Mouse (Mus musculus): ENCODE measurements around the gene Haspin.

Haspin gene

DNA sequence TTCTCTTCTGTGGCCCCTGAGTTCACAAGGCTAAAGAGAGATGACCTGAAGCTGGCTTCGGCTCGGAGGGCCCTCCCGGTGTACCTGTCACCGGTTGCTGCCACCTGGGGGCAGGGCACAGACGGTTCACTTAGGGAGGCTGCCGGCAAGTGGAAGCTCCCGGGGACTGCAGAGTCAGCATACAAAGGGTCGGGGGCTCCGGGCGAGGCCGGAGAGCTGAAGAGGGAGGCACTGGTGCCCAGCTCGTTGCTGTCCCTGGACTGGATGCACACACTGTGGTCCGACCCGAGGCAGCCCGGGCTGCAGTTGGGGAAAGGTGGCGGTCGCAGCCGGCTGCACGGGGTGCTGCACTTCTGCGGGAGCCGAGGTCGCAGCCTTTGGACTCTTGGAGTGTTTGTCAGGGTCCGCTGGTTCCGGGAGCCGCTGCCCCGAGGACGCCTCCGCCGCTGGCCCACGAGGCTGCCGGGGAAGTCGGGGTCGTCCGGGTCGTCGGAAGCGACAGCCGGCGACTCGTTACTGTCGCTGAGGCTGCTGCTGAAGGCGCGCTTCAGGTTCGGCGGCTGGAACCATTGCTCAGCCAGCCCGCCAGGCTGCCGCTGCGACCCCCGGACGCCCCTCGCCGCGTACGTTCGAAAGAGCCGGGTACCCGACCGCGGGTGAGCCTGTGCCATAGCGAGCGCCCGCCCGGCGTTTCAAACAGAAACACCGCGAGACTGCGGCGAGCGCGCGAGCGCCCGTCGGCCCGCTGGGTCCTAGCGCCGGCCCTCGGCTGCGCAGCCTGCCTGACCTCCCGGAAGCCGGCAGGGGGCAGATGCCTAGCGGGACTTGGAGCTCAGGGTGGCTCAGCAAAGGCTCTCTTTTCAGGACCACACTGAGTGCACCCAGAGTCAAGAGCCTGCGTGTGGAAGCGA, at the start of gene Haspin:
Haspin (minus strand) TSS at position 704 of the 911 bp plus-strand sequence.
- CTCF ChIA-PET: no interaction called here

- CTCF ChIA-PET: no interaction called here
These were observed 49.1 kb upstream of the Haspin start for GRCm38 (mm10) chr11:73187231-73187630.

- CTCF ChIA-PET: interaction anchor here (1.9 kb wide), 1 partner anchor 13 kb away, joined by 5 read pairs; the partner anchor contains the start of genes Ctns and Shpk
These were observed 48.0 kb upstream of the Haspin start for GRCm38 (mm10) chr11:73185872-73186615.

- CTCF ChIA-PET: no interaction called here
These were observed 39.8 kb upstream of the Haspin start for GRCm38 (mm10) chr11:73177895-73178294.

DNA sequence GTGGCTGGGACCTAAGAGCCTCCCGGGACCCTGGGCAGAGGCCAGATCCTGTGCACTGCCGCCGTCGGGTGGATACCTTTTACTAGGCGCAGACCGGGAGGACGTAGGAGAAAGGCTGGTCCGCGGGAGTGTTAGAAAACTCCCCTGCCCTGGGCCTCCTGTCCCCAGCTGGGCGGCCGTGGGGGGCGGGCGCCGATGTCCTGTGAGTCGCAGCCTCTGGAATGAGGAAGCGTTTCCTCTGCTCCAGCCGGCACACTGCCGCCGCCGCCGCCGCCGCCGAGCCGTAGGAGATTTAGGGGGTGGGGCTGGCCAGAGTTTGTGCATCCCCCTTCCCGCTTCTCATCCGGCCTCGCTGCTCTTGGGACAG, 39.4 kb upstream of the Haspin start:
- CTCF ChIA-PET: no interaction called here

- CTCF ChIA-PET: no interaction called here
These were observed 38.8 kb upstream of the Haspin start, which contains the start of the genes Emc6 and Tax1bp3 for GRCm38 (mm10) chr11:73176608-73177508. TSS of gene Emc6 (minus strand) at chr11:73177037. TSS of gene Tax1bp3 (plus strand) at chr11:73177083.

DNA sequence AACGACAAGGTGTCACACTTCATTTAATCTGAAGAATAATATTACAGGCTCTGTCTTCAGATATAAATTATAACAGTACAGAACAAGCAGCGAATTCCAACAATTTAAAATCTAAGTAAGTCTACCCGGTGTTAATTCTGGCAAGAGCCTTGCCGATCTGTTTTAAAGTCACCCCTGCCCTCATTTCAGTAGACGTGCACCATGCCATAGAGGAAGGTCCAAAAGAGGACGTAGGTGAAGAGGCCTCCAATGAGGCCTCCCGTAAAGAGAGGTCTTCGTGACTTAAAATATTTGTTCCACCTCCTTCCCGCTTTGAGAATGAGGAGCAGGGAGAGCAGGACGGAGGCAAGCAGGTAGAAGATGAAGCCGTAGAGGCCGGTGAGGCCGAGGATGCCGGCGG, 38.1 kb upstream of the Haspin start:
- CTCF ChIA-PET: no interaction called here

- CTCF ChIA-PET: no interaction called here
These were observed 37.5 kb upstream of the Haspin start for GRCm38 (mm10) chr11:73175612-73176011.

DNA sequence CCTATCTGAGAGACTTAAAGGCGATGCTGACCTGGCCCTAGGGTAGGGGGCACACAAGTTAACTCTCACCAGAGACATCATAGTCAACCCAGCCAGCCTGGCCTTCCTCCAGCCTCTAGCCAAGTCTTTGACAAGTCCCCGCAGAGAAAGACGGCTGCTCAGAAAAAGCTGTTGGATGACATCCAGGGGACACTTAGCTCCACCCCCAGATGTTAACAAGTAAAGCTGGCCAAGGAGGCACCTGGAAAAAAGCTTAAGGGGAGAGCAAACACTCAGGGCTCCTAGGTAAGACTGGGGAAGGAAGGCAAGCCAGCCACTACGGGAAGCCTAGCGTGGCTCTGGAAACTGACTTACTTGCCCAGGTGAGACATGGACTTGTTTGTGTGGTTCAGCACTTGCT, 34.1 kb upstream of the Haspin start:
- CTCF ChIA-PET: no interaction called here

DNA sequence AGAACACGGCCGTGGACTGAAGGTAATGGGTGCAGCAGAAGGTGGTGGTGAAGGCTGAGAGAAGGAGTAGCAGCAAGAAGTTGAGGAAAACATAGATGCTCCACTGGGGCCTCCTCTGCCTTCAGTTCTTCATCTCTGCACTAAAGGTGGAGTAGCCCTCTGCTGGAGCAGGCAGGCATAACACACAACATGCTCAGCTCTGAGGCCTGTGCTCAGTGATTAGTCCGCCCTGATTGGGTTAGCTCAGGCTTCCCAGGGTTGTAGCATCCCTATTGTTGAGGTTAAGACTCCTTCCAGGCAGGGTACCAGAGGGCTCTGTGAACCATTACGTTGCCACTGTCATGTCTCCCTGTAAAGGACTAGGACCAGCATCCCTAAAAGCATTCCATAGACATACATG, 31.1 kb upstream of the Haspin start:
- CTCF ChIA-PET: no interaction called here

GRCm38 (mm10) chr11:73168576-73168975, 30.5 kb upstream of the Haspin start:
- CTCF ChIA-PET: no interaction called here

DNA sequence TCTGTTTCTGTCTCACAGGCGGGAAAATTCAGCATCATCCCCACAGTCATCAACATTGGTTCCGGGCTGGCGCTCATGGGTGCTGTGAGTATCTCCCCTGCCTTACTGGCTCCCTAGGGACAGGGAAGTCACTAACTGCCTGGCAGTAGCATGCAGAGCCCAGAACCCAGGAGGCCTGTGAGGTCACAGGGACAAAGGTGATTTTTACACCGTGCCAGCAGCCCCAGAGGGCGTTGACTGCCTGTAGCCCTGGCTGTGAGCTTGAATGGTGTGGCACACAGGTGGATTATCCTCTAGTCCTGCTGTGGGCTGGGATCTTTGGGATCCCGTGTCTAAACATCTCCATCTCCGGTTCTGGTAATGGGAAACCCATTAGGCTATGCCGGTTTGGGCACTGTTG, 30.0 kb upstream of the Haspin start:
- CTCF ChIA-PET: no interaction called here

DNA sequence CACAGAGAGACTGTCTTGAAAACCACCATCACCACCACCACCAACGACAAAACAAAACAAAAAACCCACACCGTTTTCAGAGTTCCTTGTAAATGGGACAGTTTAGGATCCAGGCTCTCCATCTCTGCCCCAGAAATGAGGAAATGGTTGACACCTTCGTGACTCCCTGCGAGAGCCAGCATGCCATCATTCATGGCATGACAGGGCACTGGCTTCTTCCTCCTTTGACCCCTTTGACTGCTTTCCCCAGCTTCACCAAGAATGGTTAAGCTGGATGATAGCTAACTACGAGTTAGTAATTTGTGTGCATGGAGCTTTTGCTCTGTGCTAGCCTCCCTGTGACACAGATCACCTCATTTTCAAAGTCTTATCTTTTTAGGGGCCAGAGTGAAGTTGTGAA, 24.2 kb upstream of the Haspin start:
- CTCF ChIA-PET: no interaction called here

DNA sequence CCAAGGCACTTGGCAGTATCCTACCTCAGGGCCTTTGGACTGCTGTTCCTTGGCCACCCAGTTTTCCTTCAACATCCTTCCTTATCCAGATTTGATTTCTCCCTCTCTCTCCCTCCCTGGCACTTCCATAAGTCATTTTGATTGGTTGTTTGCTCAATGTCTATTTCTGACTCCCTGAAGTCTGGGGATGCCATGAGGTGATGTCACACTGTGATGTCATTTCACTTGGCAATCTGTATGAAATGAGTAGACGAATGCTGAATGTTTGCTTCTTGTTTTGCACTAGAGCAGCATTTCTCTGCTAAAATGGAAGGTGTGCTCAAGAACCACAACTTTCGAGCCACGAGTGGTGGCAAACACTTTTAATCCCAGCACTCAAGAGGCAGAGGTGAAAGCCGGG, 23.5 kb upstream of the Haspin start:
- CTCF ChIA-PET: no interaction called here

DNA sequence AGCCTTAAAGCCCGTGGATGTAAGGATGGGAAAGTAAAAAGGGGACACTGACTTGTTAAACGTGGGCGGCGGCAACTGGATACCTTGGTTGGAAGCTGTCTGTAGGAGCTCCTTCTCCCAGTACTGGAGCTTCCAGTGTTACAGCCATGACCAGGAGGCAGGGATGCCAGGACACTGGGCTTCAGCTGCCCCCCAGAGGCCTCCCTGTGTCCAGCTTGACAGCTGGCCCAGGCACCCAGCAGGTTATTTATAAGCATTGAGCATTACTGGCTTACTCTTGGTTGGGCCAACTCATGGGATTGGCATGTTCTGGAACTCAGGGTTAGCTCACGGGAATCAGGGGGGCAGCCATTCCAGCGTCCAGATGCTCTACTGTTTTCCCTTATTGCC, 22.7 kb upstream of the Haspin start:
- CTCF ChIA-PET: interaction anchor here (0.7 kb wide), 1 partner anchor 61 kb away, joined by 5 read pairs; no protein-coding TSS in a partner anchor

- CTCF ChIA-PET: interaction anchor here (0.7 kb wide), 1 partner anchor 60 kb away, joined by 5 read pairs; no protein-coding TSS in a partner anchor
These were observed 22.1 kb upstream of the Haspin start, which contains the start of gene P2rx5 for GRCm38 (mm10) chr11:73159957-73160810. TSS of gene P2rx5 (plus strand) at chr11:73160421.

GRCm38 (mm10) chr11:73155071-73155470, 17.0 kb upstream of the Haspin start:
- CTCF ChIA-PET: no interaction called here

DNA sequence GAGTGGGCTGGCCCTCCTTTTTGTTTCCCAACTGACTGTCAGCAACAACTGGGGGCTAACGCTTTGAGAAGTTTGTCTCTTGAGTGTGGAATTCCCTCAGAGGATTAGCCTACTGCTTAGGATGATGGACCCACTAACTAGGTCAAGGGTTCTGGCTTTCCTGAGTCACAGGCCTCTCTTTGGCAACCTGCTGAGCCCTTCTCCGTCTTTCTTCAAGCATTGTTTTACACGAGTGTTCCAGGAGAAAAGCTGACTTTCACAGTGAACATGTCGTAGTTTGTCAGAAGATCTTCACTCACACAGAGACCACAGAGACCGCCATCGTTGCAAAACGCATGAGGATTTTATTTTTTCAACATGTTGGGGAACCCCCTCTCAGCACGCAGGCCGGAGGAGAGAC, 10.1 kb upstream of the Haspin start:
- CTCF ChIA-PET: no interaction called here

DNA sequence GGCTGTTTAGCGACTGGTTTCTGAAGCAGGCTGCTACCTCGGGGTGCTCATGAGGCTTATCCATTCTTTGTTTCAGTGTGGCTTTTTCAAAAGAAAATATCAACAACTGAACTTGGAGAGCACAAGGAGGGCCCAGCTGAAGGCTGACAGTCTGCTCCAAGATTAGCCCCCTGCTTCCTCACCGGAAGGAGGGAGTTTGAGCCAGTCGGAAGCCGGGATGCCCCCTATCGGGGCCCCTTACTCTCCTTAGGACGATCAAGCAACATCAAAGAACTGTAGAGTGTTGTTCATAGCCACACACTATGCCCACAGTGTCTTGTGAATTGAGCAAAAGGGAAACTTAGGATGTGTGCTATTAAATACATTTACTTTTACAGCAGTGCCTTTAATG, 8.9 kb upstream of the Haspin start:
- CTCF ChIA-PET: no interaction called here

DNA sequence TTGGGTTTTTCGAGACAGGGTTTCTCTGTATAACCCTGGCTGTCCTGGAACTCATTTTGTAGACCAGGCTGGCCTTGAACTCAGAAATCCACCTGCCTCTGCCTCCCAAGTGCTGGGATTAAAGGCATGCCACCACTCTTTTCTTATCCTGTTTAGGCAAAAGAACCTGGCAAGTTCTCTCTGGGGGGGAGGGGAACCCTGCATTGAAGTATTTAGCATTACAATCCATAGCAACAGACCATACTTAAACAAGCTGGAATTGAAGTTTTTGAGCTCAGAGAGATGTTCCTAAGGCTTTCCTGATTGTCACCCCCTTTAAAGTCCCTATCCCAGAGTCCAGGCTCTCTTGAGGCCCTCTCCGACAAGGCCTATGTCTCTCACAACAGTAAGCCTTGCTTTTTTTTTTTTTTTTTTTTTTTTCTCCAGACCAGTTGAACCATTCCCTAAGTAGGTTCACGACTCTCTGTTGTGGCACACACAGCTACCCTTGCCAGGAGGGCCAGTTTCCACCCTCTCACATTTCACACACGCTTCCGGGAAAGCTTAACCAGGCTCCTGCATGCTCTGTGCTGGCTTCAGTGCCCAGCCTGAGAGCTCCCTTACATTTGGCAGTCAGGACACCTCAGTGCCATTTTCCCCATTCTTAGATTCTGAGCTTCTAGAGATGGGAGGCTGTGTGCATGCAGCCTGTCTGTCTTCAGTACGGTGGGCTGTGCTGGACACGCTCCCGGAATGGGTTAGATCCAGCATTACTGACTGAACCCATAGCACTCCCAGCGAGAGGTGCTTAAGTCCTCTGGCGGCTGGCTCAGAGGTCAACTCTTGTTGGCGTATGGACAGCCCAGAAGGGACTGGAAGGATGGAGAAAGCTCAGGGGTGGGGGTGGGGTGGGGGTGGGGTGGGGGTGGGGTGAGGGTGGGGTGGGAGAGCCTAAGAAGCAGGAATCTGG, 8.2 kb upstream of the Haspin start:
- CTCF ChIA-PET: no interaction called here

Data from spleen, embryonic (tissue).